Mouse (Mus musculus): ENCODE results near the gene Pax5. TPM values are rescaled to one million over a fixed set of nuclear protein-coding genes. Genes with fewer than 3 reads are reported as not detected.

Pax5 gene
- polyA plus RNA-seq, 1 experiment from 2014 or later: 0.19 TPM

DNA sequence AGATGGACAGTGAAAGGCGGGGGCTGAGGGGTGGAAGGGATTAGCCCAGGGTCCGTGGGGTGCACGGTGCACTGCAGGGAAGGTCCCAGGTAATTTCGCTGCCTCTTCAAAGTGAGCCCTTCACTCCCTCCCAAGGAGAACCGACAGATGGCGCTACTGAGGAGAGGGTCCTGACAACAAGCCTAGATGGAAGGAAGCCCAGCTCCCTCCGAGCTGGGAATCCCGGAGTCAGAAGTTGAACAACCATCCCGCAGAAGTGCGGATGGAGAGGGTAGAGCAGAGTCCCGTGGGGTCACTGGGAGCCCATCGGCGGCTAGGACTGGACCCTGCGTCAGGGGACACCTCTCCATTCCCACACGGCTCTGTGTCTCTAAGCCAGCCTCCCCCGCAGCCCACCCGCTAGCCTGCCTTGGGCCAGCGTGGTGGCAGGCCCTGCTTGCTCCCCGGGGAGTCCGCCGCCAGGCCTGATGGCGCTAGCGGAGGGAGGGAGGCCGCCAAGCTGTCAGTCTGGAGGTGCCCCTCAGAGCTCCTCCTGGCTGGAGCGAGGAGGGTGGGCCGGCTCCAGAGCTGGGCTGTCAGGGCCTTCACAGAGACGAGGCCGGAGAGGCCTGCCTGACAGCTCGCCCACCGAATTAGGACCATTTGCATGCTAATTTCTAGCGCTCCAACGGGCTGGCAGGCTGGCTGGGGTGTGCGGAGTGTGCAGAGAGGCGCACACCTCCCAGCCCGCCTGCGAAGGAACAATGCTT is 152.3 kb downstream of the Pax5 start:
- Histone ChIP-seq H3K36me3 (no peaks in the 10 kb centered on the region), H3K9ac (peak overlapping the region; percentile 69), H3K27ac (no peak overlapping the region), H3K4me3 (peak overlapping the region; percentile 42), H3K4me1 (peaks cover 10% of the 10 kb centered on the region), H3K9me3 (no peaks in the 10 kb centered on the region), H3K4me2 (replicated peaks) (peak overlapping the region; percentile 90), H3K27me3 (peaks cover 4% of the 10 kb centered on the region; the same call in 1 of the 2 replicates)
- under 1% methylated on average over 36 of the region's 36 CpGs for WGBS
- peak; percentile 73 for ATAC-seq (ENCODE audit: insufficient number of reproducible peaks, insufficient read depth, low FRiP score, low TSS enrichment)

- no peak for ATAC-seq (ENCODE audit: insufficient number of reproducible peaks, insufficient read depth, low FRiP score, low TSS enrichment)
- 94% methylated on average over 9 of the region's 9 CpGs for WGBS
These were observed 153.6 kb downstream of the Pax5 start for GRCm38 (mm10) chr4:44556586-44557281.

GRCm38 (mm10) chr4:44555576-44555975 is 154.7 kb downstream of the Pax5 start:
- no peak overlapping the region for H3K9ac ChIP-seq
- 80% methylated on average over 9 of the region's 9 CpGs for WGBS
- H3K27me3 ChIP-seq: 0 out of 2 replicates have a peak, but pooled peaks cover 4% of the 10 kb centered on the region
- H3K4me1 ChIP-seq: peaks cover 10% of the 10 kb centered on the region
- no peak for ATAC-seq (ENCODE audit: insufficient number of reproducible peaks, insufficient read depth, low FRiP score, low TSS enrichment)
- no peak overlapping the region for H3K4me2 ChIP-seq (replicated peaks)
- no peak overlapping the region for H3K4me3 ChIP-seq
- no peak overlapping the region for H3K27ac ChIP-seq
- no peaks in the 10 kb centered on the region for H3K36me3 ChIP-seq
- no peaks in the 10 kb centered on the region for H3K9me3 ChIP-seq

More at GRCm38 (mm10) chr4:44556586-44557281, 153.6 kb downstream of the Pax5 start:
- Histone ChIP-seq H3K9me3 (no peaks in the 10 kb centered on the region), H3K9ac (no peak overlapping the region), H3K36me3 (no peaks in the 10 kb centered on the region), H3K27ac (no peak overlapping the region), H3K27me3 (0 out of 2 replicates have a peak, but pooled peaks cover 4% of the 10 kb centered on the region), H3K4me2 (replicated peaks) (no peak overlapping the region), H3K4me1 (peaks cover 10% of the 10 kb centered on the region), H3K4me3 (no peak overlapping the region)

GRCm38 (mm10) chr4:44551470-44551869 is 158.8 kb downstream of the Pax5 start:
- Histone ChIP-seq H3K4me1 (no peaks in the 10 kb centered on the region), H3K27ac (no peak overlapping the region), H3K4me2 (replicated peaks) (no peak overlapping the region), H3K4me3 (no peak overlapping the region), H3K9me3 (no peaks in the 10 kb centered on the region), H3K9ac (no peak overlapping the region), H3K27me3 (0 out of 2 replicates have a peak, but pooled peaks cover 4% of the 10 kb centered on the region), H3K36me3 (no peaks in the 10 kb centered on the region)
- 82% methylated on average over 12 of the region's 12 CpGs for WGBS
- no peak for ATAC-seq (ENCODE audit: insufficient number of reproducible peaks, insufficient read depth, low FRiP score, low TSS enrichment)

DNA sequence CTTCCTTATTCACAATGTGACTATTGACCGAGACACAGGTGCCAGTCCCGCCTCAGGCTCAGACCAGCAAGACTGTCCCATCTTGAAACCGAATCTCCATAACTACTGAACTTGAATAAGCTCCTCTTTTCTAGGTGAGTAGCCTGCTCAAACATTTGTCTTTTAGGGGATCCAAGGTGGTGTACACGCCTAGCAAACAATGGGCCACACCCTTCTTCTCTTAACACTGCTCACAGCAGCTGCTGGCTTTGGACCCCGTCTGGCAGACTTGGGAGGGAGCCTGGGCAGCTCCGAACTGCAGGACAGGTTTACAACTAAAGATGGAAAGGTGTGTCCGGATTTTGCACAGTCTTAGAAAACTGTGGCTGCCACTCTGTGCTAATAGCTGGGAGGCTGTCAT is 161.3 kb downstream of the Pax5 start:
- Histone ChIP-seq H3K9ac (no peak overlapping the region), H3K4me3 (no peak overlapping the region), H3K27me3 (0 out of 2 replicates have a peak, but pooled peaks cover 8% of the 10 kb centered on the region), H3K4me2 (replicated peaks) (no peak overlapping the region), H3K27ac (no peak overlapping the region), H3K36me3 (no peaks in the 10 kb centered on the region), H3K9me3 (no peaks in the 10 kb centered on the region), H3K4me1 (no peaks in the 10 kb centered on the region)
- no peak for ATAC-seq (ENCODE audit: insufficient number of reproducible peaks, insufficient read depth, low FRiP score, low TSS enrichment)
- WGBS: 80% methylated on average over 7 of the region's 7 CpGs

DNA sequence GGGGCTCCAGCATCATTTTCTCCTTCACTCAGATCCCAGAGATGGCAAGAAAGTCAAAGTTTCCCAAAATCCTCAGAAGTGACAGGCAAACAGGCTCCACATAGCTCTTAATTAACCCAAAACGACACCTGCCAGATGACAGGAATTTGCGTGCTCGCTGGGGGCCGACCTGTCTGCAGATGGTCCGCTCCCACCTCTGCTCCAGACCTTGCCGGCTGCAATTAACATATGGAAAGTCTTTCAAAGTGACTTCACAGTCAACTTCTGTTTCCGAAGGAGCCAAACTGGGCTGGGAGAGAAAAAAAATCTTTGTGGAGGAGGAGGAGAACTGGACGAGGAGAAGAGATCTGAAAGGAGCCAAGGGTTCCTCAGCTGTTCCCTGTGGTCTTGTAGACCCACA is 164.6 kb downstream of the Pax5 start:
- ATAC-seq (ENCODE audit: insufficient number of reproducible peaks, insufficient read depth, low FRiP score, low TSS enrichment): no peak
- H3K27me3 ChIP-seq: 0 out of 2 replicates have a peak, but pooled peaks cover 8% of the 10 kb centered on the region
- WGBS: 24% methylated on average over 8 of the region's 8 CpGs

GRCm38 (mm10) chr4:44544495-44544894 is 165.8 kb downstream of the Pax5 start:
- no peaks in the 10 kb centered on the region for H3K4me1 ChIP-seq
- no peak for ATAC-seq (ENCODE audit: insufficient number of reproducible peaks, insufficient read depth, low FRiP score, low TSS enrichment)
- no peak overlapping the region for H3K4me2 ChIP-seq (replicated peaks)
- no peaks in the 10 kb centered on the region for H3K9me3 ChIP-seq
- H3K27me3 ChIP-seq: 0 out of 2 replicates have a peak, but pooled peaks cover 8% of the 10 kb centered on the region
- H3K36me3 ChIP-seq: no peaks in the 10 kb centered on the region
- H3K9ac ChIP-seq: no peak overlapping the region
- H3K27ac ChIP-seq: no peak overlapping the region
- H3K4me3 ChIP-seq: no peak overlapping the region
- WGBS: 64% methylated on average over 1 of the region's 1 CpGs

More for the DNA sequence above, 164.6 kb downstream of the Pax5 start:
- H3K4me1 ChIP-seq: no peaks in the 10 kb centered on the region
- H3K9me3 ChIP-seq: no peaks in the 10 kb centered on the region
- no peak overlapping the region for H3K4me3 ChIP-seq
- H3K4me2 ChIP-seq (replicated peaks): no peak overlapping the region
- H3K9ac ChIP-seq: no peak overlapping the region
- H3K27ac ChIP-seq: no peak overlapping the region
- H3K36me3 ChIP-seq: no peaks in the 10 kb centered on the region

GRCm38 (mm10) chr4:44543880-44544279 is 166.4 kb downstream of the Pax5 start:
- H3K9me3 ChIP-seq: no peaks in the 10 kb centered on the region
- no peak for ATAC-seq (ENCODE audit: insufficient number of reproducible peaks, insufficient read depth, low FRiP score, low TSS enrichment)
- 84% methylated on average over 2 of the region's 2 CpGs for WGBS
- H3K36me3 ChIP-seq: no peaks in the 10 kb centered on the region
- no peaks in the 10 kb centered on the region for H3K4me1 ChIP-seq
- no peak overlapping the region for H3K4me3 ChIP-seq
- H3K27me3 ChIP-seq: 0 out of 2 replicates have a peak, but pooled peaks cover 8% of the 10 kb centered on the region
- H3K27ac ChIP-seq: no peak overlapping the region
- H3K9ac ChIP-seq: no peak overlapping the region
- H3K4me2 ChIP-seq (replicated peaks): no peak overlapping the region

DNA sequence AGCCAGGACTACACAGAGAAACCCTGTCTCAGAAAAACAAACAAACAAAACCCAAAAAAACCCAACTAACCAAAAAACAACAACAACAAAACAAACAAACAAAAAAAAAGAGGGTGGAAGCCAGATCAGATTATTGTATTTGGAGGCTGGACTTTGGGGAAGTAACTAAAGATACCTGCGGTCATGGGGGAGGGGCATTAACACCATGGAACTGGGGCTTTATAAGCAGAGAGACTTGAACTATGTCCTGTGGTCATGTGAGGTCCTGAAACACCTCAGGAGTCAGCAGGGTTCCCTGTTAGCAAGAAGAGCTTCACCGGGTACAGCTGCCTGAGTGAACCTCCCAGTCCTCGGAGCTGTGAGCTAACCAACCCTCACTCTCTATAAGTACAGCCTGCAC is 168.2 kb downstream of the Pax5 start:
- no peaks in the 10 kb centered on the region for H3K4me1 ChIP-seq
- no peak overlapping the region for H3K4me2 ChIP-seq (replicated peaks)
- H3K36me3 ChIP-seq: no peaks in the 10 kb centered on the region
- no peak for ATAC-seq (ENCODE audit: insufficient number of reproducible peaks, insufficient read depth, low FRiP score, low TSS enrichment)
- H3K4me3 ChIP-seq: no peak overlapping the region
- 79% methylated on average over 3 of the region's 3 CpGs for WGBS
- 0 out of 2 replicates have a peak, but pooled peaks cover 4% of the 10 kb centered on the region for H3K27me3 ChIP-seq
- no peak overlapping the region for H3K27ac ChIP-seq
- H3K9me3 ChIP-seq: no peaks in the 10 kb centered on the region
- no peak overlapping the region for H3K9ac ChIP-seq

- Histone ChIP-seq H3K9ac (no peak overlapping the region), H3K4me1 (0 out of 2 replicates have a peak, but pooled peaks cover 5% of the 10 kb centered on the region), H3K9me3 (no peaks in the 10 kb centered on the region), H3K4me3 (no peak overlapping the region), H3K4me2 (replicated peaks) (no peak overlapping the region), H3K27ac (no peak overlapping the region), H3K27me3 (no peaks in the 10 kb centered on the region), H3K36me3 (no peaks in the 10 kb centered on the region)
- ATAC-seq (ENCODE audit: insufficient number of reproducible peaks, insufficient read depth, low FRiP score, low TSS enrichment): 0 out of 2 replicates have a peak, but pooled peaks have one; percentile 43
- WGBS: 49% methylated on average over 5 of the region's 5 CpGs
These were observed 171.8 kb downstream of the Pax5 start for GRCm38 (mm10) chr4:44538488-44538887.

- no peak for ATAC-seq (ENCODE audit: insufficient number of reproducible peaks, insufficient read depth, low FRiP score, low TSS enrichment)
- Histone ChIP-seq H3K27me3 (no peaks in the 10 kb centered on the region), H3K9ac (no peak overlapping the region), H3K4me3 (no peak overlapping the region), H3K4me1 (0 out of 2 replicates have a peak, but pooled peaks cover 5% of the 10 kb centered on the region), H3K9me3 (no peaks in the 10 kb centered on the region), H3K36me3 (no peaks in the 10 kb centered on the region), H3K27ac (no peak overlapping the region), H3K4me2 (replicated peaks) (no peak overlapping the region)
- 91% methylated on average over 4 of the region's 4 CpGs for WGBS
These were observed 173.5 kb downstream of the Pax5 start for GRCm38 (mm10) chr4:44536794-44537193.

GRCm38 (mm10) chr4:44535646-44536045 is 174.6 kb downstream of the Pax5 start:
- no peak overlapping the region for H3K4me2 ChIP-seq (replicated peaks)

More at GRCm38 (mm10) chr4:44535646-44536045, 174.6 kb downstream of the Pax5 start:
- Histone ChIP-seq H3K4me1 (0 out of 2 replicates have a peak, but pooled peaks cover 5% of the 10 kb centered on the region), H3K9ac (no peak overlapping the region), H3K36me3 (no peaks in the 10 kb centered on the region), H3K9me3 (no peaks in the 10 kb centered on the region), H3K27me3 (no peaks in the 10 kb centered on the region), H3K27ac (no peak overlapping the region), H3K4me3 (no peak overlapping the region)
- no peak for ATAC-seq (ENCODE audit: insufficient number of reproducible peaks, insufficient read depth, low FRiP score, low TSS enrichment)
- WGBS: 84% methylated on average over 4 of the region's 4 CpGs

Measured in embryonic facial prominence, embryonic 12.5 days (tissue).